Mouse (Mus musculus) left cerebral cortex, adult 18-20 months (tissue): ENCODE data around the gene Rc3h1. TPM values are rescaled to one million over a fixed set of nuclear protein-coding genes. Genes with fewer than 3 reads are reported as not detected.
"Not testable (repeated sequence)": the region's sequence is repeated elsewhere in the genome, so short reads cannot be mapped to it uniquely, and the experiment has no call there.

Experiments used
- DNase-seq, 2 experiments: peaks; one replicate each; pipeline ENCODE4 v3.0.0; 2021 to 2022; ENCODE audit warnings: low spot score in 2 of 2, mixed read lengths in 1 of 2
- total RNA-seq, 2 experiments: library from RNA; stranded (reverse); gene quantifications; 2 replicates each; pipeline ENCODE4 v1.2.3; 2021

The Rc3h1 gene
- total RNA-seq, 2 experiments from 2014 or later, result 37.6 to 41.5 TPM

DNA sequence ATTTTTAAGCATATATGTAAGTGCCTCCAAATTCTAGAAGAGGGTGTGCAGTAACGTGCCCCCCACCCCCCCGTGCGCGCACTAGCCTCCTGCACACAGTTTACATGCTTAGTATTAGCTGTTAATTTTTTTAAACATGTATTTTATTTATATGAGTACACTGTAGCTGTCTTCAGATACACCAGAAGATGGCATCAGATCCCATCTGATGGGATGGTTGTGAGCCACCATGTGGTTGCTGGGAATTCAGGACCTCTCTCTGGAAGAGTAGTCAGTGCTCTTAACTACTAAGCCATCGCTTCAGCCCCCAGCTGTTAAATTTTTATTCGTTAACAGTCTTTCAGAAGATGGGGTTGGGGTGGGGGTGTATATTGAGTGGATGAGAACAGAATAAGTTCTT is 29.3 kb downstream of the Rc3h1 start:
- no peak for DNase-seq

DNA sequence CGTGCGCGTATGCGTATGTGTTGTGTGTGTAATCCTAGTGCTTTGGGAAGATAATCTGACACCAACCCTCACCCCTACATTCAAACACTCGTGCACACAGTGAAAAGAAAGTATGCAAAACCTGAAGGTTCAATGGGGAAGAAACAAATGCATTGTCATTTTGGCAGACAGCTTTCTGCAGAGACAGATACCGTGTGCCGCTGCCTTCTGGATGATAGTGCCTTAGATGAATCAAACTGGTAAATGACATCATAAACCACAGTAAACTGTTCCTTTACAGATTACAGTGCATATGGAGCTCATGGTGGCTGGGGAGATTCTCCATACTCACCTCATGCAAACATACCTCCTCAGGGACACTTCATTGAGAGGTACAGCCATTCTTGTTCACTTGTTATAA is 57.0 kb downstream of the Rc3h1 start:
- no peak for DNase-seq

DNA sequence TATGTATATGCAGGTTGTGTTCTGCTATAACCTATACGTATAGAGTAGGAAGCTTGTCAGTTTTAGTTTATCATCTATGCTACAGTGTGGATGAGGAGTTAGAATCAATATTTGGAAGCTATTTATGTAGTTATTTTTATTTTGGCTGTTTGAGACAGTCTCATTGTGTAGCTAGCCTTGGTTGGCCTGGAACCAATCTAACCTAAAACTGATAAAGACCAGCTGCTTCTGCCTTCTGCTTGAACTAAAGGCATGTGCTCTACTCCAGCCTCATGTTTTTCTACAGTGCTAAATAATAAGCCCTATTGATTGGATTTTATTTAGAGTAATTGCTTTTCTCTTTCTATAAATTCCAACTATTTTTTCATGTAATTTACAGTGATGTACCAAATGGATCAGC is 61.0 kb downstream of the Rc3h1 start:
- no peak for DNase-seq

DNA sequence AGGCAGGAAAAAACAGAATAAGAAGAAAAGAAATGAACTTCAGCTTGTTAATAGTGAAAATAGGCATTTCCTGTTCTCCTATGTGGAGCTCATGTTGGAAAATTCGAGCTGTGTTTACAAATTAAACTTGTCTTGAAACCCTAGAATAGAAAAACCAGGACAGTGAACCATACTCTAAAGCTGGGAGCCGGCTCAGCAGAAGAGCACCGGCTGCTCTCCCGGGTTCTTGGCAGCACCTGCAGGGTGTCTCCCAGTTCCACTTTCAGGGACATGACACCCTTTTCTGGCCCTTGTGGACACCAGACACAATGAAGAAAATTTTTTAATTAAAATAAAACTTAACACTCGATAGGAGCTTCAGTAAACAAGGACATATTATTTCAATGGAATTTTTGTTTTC is 62.4 kb downstream of the Rc3h1 start:
- DNase-seq, result no peak

- no peak for DNase-seq
These were observed 72.0 kb downstream of the Rc3h1 start, which contains the start of gene Serpinc1 for GRCm38 (mm10) chr1:160978071-160978735. Gene Serpinc1 (plus strand): TSS chr1:160978585.

GRCm38 (mm10) chr1:160980021-160980420 is 73.8 kb downstream of the Rc3h1 start:
- DNase-seq, result no peak

- no peak for DNase-seq
These were observed 74.5 kb downstream of the Rc3h1 start for GRCm38 (mm10) chr1:160980537-160981234.

- no peak for DNase-seq
These were observed 75.1 kb downstream of the Rc3h1 start for GRCm38 (mm10) chr1:160981337-160981736.

- no peak for DNase-seq
These were observed 76.7 kb downstream of the Rc3h1 start for GRCm38 (mm10) chr1:160982887-160983286.

GRCm38 (mm10) chr1:160984731-160985130 is 78.5 kb downstream of the Rc3h1 start:
- DNase-seq, result not testable (repeated sequence)

DNA sequence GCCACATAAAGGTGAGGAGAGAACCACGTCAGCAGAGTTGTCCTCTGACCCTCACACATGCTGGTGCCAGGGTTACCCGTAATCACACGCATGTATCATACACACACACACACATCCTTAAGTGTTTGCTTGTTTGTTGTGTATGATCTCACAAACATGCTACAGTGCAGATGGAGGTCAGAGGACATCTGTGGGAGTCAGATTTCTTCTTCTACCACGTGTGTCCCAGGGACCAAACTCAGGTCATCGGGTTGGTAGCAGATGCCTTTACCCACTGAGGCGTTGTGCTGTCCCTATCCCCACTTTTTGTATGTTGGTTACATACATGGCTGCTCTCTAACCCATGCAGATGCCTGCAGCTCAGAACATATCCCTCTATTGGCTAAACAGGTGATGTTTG is 79.3 kb downstream of the Rc3h1 start:
- no peak for DNase-seq

DNA sequence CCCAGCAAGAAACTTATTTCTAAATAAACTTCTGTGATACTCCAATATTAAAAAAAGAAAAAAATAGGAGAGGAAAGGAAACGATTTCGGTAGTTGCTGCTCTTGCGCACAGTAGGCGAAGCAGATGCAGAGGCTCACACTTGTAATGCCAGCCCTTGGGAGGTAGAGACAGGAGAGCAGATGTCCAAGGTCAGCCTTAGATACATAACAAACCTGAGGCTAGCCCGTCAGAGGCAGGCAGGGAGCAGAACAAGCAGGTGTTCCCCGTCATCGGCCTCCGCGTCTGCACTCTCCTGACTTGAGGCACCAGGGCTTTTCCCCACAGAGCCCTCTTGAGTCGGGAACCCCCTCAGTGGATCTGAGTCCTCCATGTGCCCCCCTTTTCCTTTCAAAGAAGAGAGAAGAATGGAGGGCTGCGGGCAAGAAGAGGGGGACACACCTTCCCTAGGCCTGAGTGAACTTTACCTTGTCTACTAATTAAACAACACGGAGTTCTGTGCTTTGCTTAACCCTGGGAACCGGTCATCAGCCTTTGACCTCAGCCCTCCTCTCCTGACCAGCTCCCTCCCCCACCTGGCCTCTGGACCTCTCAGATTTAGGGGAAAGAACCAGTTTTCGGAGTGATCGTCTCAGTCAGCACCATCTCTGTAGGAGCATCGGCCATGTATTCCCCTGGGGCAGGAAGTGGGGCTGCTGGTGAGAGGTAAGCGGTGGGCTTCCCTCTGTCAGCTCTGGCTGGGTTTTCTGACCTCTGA is 80.8 kb downstream of the Rc3h1 start:
- no peak for DNase-seq

DNA sequence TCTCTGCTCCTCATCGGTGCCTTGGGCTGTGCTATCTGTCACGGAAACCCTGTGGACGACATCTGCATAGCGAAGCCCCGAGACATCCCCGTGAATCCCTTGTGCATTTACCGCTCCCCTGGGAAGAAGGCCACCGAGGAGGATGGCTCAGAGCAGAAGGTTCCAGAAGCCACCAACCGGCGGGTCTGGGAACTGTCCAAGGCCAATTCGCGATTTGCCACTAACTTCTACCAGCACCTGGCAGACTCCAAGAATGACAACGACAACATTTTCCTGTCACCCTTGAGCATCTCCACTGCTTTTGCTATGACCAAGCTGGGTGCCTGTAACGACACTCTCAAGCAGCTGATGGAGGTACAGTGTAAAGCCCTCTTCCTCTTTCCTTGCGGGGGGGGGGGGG is 83.2 kb downstream of the Rc3h1 start:
- no peak for DNase-seq

DNA sequence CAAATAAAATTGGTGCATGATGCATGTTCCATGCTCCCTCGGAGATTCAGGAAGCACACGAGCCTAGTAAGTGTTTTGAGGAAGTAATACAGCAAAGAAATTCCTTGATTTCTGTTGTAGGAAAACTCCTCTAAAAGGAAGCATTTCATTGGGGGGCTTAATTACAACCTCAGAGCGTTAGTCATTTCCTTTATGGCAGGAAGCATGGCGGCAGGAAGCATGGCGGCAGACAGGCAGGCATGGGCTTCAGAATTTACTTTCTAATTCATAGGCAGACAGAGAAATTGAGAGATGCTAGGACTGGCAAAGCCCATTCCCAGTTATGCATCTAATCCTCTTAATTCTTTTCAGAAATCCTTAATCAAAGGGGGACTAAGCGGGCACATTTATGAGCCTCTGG is 87.6 kb downstream of the Rc3h1 start:
- DNase-seq, result no peak

DNA sequence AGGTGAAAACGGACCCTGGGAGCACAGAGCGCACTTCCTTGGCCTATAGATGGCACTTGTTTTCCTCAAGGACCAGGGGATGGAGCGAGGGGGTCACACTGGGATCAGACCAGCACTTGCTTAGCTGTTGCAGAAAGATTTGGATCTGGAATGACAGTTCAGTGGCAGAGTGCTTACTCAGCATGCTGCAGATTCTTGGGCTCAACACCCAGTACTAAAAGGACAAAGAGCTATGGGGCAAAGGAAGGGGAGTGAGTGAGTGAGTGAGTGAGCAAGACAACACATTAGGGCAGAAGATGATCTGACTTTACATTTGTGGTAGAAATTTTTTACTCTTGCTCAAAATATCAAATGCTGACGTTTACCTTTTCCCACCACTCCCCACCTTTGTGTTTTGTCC is 98.7 kb downstream of the Rc3h1 start:
- DNase-seq, result no peak

DNA sequence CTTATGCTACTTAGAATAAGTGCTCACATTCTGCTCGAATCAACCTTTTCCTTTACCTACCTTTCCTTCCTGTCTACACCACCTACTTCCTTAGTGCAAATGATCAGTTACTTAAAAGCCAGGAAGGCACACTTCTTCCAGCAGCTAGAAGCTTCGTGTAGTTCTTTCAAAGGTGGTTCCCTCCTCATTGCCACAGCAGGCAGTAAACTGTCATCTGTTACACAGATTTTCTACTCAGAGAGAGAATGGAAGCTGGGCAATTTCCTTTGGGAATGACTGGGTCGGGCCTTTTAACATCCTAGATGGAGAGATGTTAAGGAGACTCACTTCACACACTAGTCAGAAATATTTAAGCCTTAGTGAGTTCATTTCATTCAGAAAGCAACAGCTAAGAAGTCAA is 99.3 kb downstream of the Rc3h1 start:
- no peak for DNase-seq

DNA sequence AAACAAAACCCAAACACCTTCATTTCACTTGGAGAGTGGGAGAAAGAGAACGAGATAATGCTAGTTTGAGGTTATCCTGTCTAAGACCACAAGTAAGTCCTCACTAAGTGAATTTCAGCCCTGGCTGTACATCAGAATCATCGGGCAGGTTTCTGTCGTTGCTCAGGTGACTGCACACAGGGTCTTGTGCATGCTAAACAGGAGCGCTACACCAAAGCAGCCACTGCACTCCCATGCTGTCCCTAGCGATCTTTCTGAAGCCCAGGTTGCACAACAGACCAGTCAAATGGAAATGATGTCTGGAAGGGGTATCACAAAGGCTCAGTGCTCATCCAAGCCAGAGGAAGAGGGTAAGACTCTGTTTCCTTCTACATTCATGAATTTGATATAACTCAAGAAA is 100.3 kb downstream of the Rc3h1 start:
- no peak for DNase-seq

- no peak for DNase-seq
These were observed 101.8 kb downstream of the Rc3h1 start for GRCm38 (mm10) chr1:161008038-161008437.

DNA sequence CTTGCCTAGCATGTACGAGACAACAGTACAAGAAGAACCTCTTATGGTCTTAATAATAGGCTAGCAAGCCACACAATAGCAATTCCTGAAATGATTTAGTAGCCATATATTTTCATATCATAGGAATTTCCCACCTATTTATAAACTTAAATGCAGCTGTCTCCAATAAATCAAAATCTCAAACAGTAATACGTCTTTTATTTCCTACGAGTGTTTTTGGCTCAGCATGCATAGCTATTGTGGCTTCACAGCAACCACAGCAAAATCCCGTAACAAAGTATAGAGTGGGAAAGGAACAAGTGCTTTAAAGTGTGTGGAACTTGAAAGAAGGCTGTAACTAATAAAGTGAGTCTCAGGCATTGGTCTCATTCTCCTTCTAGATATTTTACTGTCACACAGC is 104.2 kb downstream of the Rc3h1 start:
- DNase-seq, result no peak

DNA sequence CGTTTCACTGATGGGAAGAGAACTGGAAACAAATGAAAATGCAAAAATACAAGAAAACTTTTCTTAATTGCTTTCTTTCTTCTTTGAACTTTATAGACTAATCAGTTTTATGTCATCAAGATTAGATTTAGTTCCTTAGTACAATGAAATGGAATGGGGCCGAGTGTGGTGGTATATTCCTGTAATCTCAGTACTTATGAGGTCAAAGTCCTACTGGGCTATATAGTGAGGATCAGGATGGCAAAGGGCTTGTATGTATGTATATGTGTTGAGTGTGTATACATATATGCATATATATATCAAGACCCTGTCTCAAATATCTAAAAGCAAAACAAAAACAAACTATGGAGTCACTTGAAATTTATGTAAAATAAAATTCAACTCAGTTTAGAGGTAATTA is 110.2 kb downstream of the Rc3h1 start:
- DNase-seq, result no peak

DNA sequence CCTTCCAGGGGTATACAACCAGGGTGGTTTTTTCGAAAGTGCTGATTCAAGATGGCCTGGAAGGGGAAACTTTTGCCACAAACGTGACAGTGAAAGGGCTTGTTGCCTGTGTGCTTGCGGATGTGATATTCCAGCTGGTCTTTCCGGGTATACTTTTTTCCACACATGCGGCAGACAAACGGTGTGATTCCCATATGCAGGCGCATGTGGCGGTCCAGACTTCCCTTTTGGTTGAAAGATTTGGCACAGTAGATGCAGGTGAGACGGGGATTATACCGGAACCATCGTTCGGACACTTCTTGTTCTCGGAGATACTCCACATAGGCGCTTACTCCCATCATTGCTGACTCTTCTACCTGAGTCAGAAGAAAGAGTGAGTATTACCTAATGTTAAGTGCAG is 113.8 kb downstream of the Rc3h1 start:
- no peak for DNase-seq
